Mouse (Mus musculus) cerebellum, adult 8-10 months (tissue): ENCODE data around the gene Lrrc8d.
A peak's percentile ranks its signal among the peaks of the same experiment; 100 is the strongest.

ENCODE experiments used
- DNase-seq: peaks from one replicate; pipeline ENCODE4 v3.0.0; 2022

Lrrc8d gene

GRCm38 (mm10) chr5:105699141-105700069 is at the start of gene Lrrc8d:
Lrrc8d (plus strand) TSS chr5:105699969.
- peak; percentile 86 for DNase-seq

GRCm38 (mm10) chr5:105650728-105651479 is 48.9 kb upstream of the Lrrc8d start:
- DNase-seq = no peak

GRCm38 (mm10) chr5:105651561-105651991 is 48.2 kb upstream of the Lrrc8d start:
- DNase-seq = no peak

- peak; percentile 76 for DNase-seq
These were observed 45.3 kb upstream of the Lrrc8d start for GRCm38 (mm10) chr5:105654237-105655063.

- no peak for DNase-seq
These were observed 44.6 kb upstream of the Lrrc8d start for GRCm38 (mm10) chr5:105655100-105655734.

DNA sequence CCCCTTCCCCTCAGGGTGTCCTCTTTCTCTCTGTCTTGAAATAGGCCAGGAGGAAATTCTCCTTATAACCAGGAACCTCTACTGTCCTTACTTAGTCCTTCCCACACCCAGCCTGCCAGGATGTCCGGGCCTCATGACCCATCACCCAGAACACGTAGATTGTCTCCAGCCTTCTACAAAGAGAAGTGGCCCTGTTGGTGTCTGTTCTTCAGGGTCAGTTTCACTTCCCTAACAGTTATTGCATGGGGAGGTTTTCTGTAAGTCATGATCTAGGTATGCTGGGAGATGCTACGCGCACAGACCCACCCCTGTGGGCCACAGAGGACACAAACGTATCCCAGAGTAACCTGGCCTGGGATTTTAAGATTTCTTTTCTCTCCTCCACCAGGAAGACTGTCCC is 37.9 kb upstream of the Lrrc8d start:
- DNase-seq = no peak

GRCm38 (mm10) chr5:105666930-105667329 is 32.8 kb upstream of the Lrrc8d start:
- DNase-seq = no peak

- DNase-seq = no peak
These were observed 32.4 kb upstream of the Lrrc8d start for GRCm38 (mm10) chr5:105667411-105667810.

DNA sequence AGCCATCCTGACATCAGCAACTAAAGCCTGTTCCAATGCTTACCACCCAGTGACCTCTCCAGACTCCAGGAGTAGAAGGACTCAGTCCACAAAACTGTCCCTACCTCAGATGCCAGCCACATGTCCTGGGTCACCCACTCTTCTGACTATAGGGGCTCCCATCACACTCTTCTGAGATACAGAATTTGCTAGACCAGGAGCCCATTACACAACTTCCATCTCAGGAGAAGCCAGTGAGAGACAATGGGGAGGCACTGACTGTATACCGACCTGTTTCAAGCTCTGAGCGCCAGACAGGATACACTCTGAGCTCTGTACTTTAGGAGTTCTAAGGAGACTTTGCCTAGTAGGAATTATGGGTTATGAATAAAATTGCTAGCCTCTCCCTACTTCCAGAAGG is 30.7 kb upstream of the Lrrc8d start:
- no peak for DNase-seq

DNA sequence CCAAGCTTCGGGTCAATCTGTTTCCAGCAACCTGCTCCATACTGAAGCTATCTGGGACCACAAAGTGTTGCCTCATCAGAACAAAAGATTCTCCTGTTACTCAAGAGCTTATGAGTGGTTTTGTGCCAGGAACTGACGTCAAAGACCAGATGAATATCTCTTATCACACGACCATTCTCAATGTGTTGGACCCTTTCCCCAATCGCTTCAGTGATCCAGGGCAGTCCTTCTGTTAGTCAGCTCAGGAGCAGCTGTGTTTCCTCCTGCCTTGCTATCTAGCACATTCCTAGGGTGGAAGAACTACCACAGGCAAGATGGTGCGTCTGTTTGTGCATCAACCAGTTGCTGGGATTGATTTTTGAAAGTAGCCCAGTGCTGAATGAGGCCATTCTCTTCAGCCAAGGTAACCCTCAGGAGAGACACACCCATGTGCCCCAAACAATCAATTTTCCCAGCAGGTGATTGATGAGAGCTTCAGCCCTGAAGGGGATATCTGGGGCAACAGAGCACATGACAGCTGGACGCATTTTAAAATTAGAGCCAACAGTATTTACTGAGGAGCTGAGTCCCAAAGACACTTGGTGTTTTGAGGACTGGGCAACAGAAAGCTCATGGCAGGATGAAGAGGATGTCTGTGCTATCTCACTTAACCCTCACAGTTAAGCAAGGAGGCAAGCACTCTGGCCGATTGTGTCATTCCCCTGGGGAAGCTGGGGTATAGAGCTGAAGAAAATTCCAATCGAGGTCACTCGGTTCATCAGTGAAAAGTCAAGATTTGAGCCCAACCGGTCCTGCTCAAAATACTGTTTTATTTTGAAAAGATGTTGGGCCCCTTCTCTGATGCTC is 30.0 kb upstream of the Lrrc8d start:
- no peak for DNase-seq

DNA sequence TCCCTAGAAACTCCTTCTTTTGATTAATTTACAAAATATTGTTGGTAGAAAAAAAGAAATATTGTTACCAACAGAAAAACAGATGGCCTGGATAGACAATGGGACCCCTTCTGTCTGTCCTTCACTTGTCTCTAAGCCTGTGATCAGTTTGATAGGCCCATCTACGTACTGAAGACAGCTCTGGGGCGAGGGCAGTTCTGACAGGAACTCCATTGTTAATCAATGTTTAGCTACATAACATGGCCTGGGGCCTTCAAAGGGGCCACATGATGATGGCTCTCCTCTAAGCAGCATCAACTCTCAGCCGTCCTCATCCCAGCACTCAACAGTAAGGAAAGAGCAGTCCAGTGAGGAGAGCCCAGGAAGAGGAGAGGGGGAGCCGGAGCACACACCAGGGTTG is 27.4 kb upstream of the Lrrc8d start:
- no peak for DNase-seq

DNA sequence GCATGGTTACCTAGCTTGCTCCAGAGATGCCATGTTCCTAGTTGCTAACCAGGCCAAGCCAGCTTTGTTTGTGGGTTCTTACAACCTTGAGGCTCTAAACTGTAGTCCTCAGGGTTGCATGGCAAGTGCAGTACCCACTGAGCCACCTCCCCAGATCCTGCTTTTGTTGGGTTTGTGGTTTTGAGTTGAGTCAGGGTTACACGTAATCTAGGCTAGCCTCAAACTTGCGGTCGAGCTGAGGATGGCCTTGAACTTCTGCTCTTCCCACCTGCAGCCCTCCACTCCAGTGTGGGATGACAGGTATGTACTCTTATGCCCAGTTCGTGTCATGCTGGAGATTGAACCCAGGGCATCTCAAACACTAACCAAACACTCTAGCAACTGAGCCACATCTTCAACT is 24.3 kb upstream of the Lrrc8d start:
- DNase-seq = no peak

GRCm38 (mm10) chr5:105677071-105677470 is 22.7 kb upstream of the Lrrc8d start:
- DNase-seq = no peak

GRCm38 (mm10) chr5:105678243-105678642 is 21.5 kb upstream of the Lrrc8d start:
- no peak for DNase-seq

DNA sequence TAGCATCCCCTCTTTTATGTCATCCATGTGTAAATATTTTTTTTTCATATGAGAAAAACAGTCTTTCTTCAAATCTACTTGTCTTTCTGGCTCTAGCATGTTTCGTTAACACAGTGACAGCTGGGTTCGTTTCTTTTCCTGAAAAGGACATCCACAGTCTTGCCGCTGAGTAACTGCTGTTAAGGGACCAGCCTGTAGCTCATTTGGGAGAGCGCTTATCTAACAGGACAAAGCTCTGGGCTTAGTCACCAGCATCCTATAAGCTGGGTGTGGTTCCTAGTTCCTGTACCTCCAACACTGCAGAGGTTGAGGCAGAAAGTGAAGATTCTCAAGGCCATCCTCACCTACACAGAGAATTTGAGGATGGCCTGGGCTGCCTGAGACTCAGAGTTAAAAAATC is 20.5 kb upstream of the Lrrc8d start:
- no peak for DNase-seq

GRCm38 (mm10) chr5:105679921-105680843 is 19.6 kb upstream of the Lrrc8d start:
- DNase-seq = no peak

- DNase-seq = no peak
These were observed 17.6 kb upstream of the Lrrc8d start for GRCm38 (mm10) chr5:105682143-105682611.

- DNase-seq = no peak
These were observed 15.8 kb upstream of the Lrrc8d start for GRCm38 (mm10) chr5:105683912-105684350.

DNA sequence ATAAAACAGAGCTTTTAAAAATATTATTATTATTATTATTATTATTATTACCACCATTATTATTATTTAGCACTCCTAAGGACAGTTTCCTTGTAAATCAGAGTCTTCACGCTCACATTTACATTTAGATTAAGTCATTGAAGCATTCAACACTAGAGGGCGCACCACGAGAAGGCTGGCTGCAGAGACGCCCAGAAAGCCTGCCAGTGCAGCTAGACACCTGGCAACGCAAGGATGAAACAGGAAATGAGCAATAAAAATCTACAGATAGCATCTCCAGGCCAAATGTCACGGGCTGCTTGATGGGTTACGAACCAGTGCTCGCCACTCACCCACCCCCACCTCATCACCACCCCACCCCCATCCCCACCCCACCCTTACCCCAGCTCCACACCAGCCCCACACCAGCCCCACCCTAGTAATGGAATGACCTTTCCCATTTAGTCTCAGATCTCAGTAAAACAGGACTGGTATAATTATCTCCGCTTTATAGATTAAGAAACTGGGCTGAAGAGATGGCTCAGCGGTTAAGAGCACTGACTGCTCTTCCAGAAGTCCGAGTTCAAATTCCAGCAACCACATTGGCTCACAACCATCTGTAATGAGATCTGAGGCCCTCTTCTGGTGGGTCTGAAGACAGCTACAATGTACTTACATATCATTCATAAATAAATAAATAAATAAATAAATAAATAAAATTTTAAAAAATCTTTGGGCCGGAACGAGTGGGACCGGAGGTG is 14.7 kb upstream of the Lrrc8d start:
- peak; percentile 80 for DNase-seq
